Mouse (Mus musculus) ES-E14 (cell line): ENCODE data around the gene Lin52. TPM values are rescaled to one million over a fixed set of nuclear protein-coding genes. Genes with fewer than 3 reads are reported as not detected.

ENCODE experiments used
- DNase-seq: peaks from one replicate; pipeline ENCODE4 v3.0.0-alpha.2; 2013; ENCODE audit warnings: low read depth, low spot score
- H3K27ac ChIP-seq: 2 replicates; pipeline ENCODE4 v1.5.1; 2012; ENCODE audit warnings: low read depth, mild to moderate bottlenecking, low read length, moderate library complexity, mixed read lengths; ENCODE audit not compliant: poor library complexity, insufficient read depth, severe bottlenecking
- H3K36me3 ChIP-seq: 2 replicates; pipeline ENCODE4 v1.6.1; 2012; ENCODE audit warnings: mild to moderate bottlenecking, low read length, moderate library complexity, mixed read lengths; ENCODE audit not compliant: control insufficient read depth, poor library complexity, insufficient read depth, severe bottlenecking
- H3K4me1 ChIP-seq, 2 experiments: fragments of 150-350 bp in 1 of 2; sonication (generic) in 1 of 2; 2 replicates each; pipeline ENCODE4 v1.6.1; 2012; ENCODE audit warnings: low read length in 2 of 2, mild to moderate bottlenecking in 1 of 2, mixed read lengths in 1 of 2; ENCODE audit not compliant: control insufficient read depth in 2 of 2, insufficient read depth in 2 of 2, poor library complexity in 1 of 2
- H3K4me3 ChIP-seq, 2 experiments: fragments of 150-350 bp in 1 of 2; sonication (generic) in 1 of 2; 2 replicates each; pipeline ENCODE4 v1.5.1; 2012; ENCODE audit warnings: low read length in 2 of 2, low read depth in 1 of 2, mild to moderate bottlenecking in 1 of 2, mixed read lengths in 1 of 2; ENCODE audit not compliant: insufficient read depth in 1 of 2, poor library complexity in 1 of 2, severe bottlenecking in 1 of 2
- H3K9ac ChIP-seq: 2 replicates; pipeline ENCODE4 v1.6.1; 2012; ENCODE audit warnings: low read depth, mild to moderate bottlenecking, low read length, mixed read lengths; ENCODE audit not compliant: poor library complexity, insufficient read depth, severe bottlenecking
- H3K9me3 ChIP-seq: fragments of 150-350 bp; sonication (generic); 2 replicates; pipeline ENCODE4 v1.6.1; 2012; ENCODE audit warnings: low read depth, mild to moderate bottlenecking, low read length; ENCODE audit not compliant: control insufficient read depth, insufficient read depth
- CHD2 ChIP-seq: IDR thresholded peaks from 2 replicates; pipeline ENCODE4 v1.6.1; 2014; ENCODE audit warnings: mild to moderate bottlenecking, low read depth, low read length, inconsistent platforms
- HCFC1 ChIP-seq: IDR thresholded peaks from 2 replicates; pipeline ENCODE4 v1.6.1; 2012; ENCODE audit warnings: low read length, inconsistent platforms, borderline replicate concordance; ENCODE audit not compliant: insufficient read depth
- MAFK ChIP-seq: IDR thresholded peaks from 2 replicates; pipeline ENCODE4 v1.6.1; 2014; ENCODE audit warnings: mild to moderate bottlenecking, low read depth, low read length, inconsistent platforms; ENCODE audit not compliant: insufficient read depth
- ZC3H11A ChIP-seq: IDR thresholded peaks from 2 replicates; pipeline ENCODE4 v1.6.1; 2012; ENCODE audit warnings: low read depth, mild to moderate bottlenecking, inconsistent platforms, low read length, borderline replicate concordance
- ZNF384 ChIP-seq: IDR thresholded peaks from 2 replicates; pipeline ENCODE4 v1.6.1; 2012; ENCODE audit warnings: low read depth, low read length, inconsistent platforms
- in situ Hi-C, 2 experiments: fragments of 600-800 bp; cut with MboI; formaldehyde crosslinking; loops; one replicate each; pipeline ENCODE4 v1.15.1; 2025; ENCODE audit warnings: low sequenced_read_pairs in 2 of 2, inconsistent platforms in 1 of 2; ENCODE audit not compliant: unreplicated experiment in 2 of 2
- total RNA-seq: library from RNA; depleted of rRNA; stranded (reverse); fragments of 300-350 nt; gene quantifications from 2 replicates; pipeline ENCODE4 v1.2.3, GENCODE M21; 2012

Gene Lin52
- total RNA-seq, 1 experiment = 10.5 TPM

- Histone ChIP-seq H3K36me3 (no peaks in the 10 kb centered on the region), H3K4me3 (no peak overlapping the region)
- no peak for TF ChIP-seq MAFK
- no peak for TF ChIP-seq ZNF384
- TF ChIP-seq CHD2 = no peak
- TF ChIP-seq ZC3H11A = no peak
- TF ChIP-seq HCFC1 = no peak
Measured at GRCm38 (mm10) chr12:84546577-84547085, 95.4 kb downstream of the Lin52 start.

GRCm38 (mm10) chr12:84548251-84548650, 97.0 kb downstream of the Lin52 start:
- Histone ChIP-seq H3K27ac (no peak overlapping the region), H3K9ac (no peak overlapping the region; the same call in 1 of the 2 replicates), H3K4me3 (no peak overlapping the region), H3K4me1 (peaks cover 6 to 15% of the 10 kb centered on the region in 2 experiments; a peak in 3 of 4 replicates), H3K36me3 (no peaks in the 10 kb centered on the region), H3K9me3 (no peaks in the 10 kb centered on the region)
- in situ Hi-C loops = no loop called here
- TF ChIP-seq CHD2 (no peak), ZNF384 (no peak), MAFK (no peak), HCFC1 (no peak), ZC3H11A (no peak)
- DNase-seq = no peak

More at GRCm38 (mm10) chr12:84546577-84547085, 95.4 kb downstream of the Lin52 start:
- Histone ChIP-seq H3K27ac (no peak overlapping the region), H3K9ac (no peak overlapping the region), H3K9me3 (no peaks in the 10 kb centered on the region), H3K4me1 (peaks cover 4 to 8% of the 10 kb centered on the region in 2 experiments; a peak in 2 of 4 replicates)
- DNase-seq = no peak
- in situ Hi-C loops = no loop called here

- H3K36me3 ChIP-seq = no peaks in the 10 kb centered on the region
- no peak for TF ChIP-seq MAFK
- no peak for TF ChIP-seq HCFC1
- no peak for TF ChIP-seq ZNF384
- no peak for TF ChIP-seq CHD2
- TF ChIP-seq ZC3H11A = no peak
- H3K9me3 ChIP-seq = no peaks in the 10 kb centered on the region
- H3K4me1 ChIP-seq = peaks cover 6 to 21% of the 10 kb centered on the region in 2 experiments; a peak in 3 of 4 replicates
- no peak for DNase-seq
- no peak overlapping the region for H3K9ac ChIP-seq
- H3K27ac ChIP-seq = no peak overlapping the region
- H3K4me3 ChIP-seq = no peak overlapping the region
- in situ Hi-C loops = no loop called here
Measured at GRCm38 (mm10) chr12:84555218-84555617, 104.0 kb downstream of the Lin52 start.

GRCm38 (mm10) chr12:84562558-84562957, 111.3 kb downstream of the Lin52 start:
- no peak overlapping the region for H3K4me3 ChIP-seq
- H3K27ac ChIP-seq = no peak overlapping the region
- in situ Hi-C loops = no loop called here
- H3K4me1 ChIP-seq = peaks cover 0 to 4% of the 10 kb centered on the region in 2 experiments; a peak in 1 of 4 replicates
- TF ChIP-seq HCFC1 = no peak
- TF ChIP-seq MAFK = no peak
- TF ChIP-seq CHD2 = no peak
- no peak for TF ChIP-seq ZNF384
- TF ChIP-seq ZC3H11A = no peak
- no peaks in the 10 kb centered on the region for H3K9me3 ChIP-seq
- H3K36me3 ChIP-seq = no peaks in the 10 kb centered on the region
- H3K9ac ChIP-seq = no peak overlapping the region
- DNase-seq = no peak
